Mouse (Mus musculus): ENCODE measurements around the gene Zfp804b.

DNA sequence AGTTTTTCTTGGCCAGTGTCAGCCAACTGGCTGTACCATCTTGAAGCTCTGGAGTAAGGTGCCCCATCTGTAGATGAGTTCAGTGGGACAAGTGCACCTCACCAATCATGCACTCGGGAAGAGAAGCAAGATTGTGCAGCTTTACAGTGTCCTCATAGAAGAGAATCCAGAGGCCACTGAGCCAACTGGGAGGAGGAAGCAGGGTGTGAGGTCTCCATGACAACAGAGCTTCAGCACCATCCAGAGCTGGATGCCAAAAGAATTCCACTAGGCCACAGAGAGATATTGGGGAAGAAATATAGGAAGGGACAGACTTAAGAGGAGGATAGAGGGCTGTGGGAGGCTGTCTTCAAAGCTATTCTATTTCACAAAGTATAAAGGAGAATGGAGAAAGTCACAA is 41.6 kb downstream of the Zfp804b start:
- TF ChIP-seq CTCF (IDR thresholded peaks at IDR 0.05; ENCODE audit: extremely low read depth, insufficient read depth, low read length) = no peak
- TF ChIP-seq POLR2A (IDR thresholded peaks at IDR 0.05; ENCODE audit: extremely low read depth, insufficient read depth, low read length) = no peak
